23 mouse cellular contexts compared by ENCODE assay signal in the genomic region with DNA sequence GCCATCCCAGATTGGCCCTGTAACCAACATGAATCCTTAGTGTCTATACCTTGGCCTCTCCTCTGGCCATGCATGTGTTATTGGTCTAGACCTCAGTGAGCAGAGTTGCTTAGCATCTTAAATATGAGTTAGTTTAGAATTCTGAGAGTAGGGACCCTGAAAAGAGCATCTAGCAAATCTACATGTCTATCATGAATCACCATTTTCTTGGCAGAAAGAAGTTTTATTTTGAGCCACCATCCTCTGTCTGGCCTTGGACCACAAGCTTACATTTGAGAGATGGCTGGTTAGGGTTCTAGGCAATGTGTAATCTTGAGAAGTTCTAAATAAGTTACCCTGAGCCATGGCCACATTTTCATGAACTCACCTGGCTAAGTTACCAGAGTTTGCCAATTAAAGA. TPM values are rescaled to one million over a fixed set of nuclear protein-coding genes. Genes with fewer than 3 reads are reported as not detected.
DNase-seq lines count a peak whose midpoint lies in the region; ATAC-seq and TF ChIP-seq lines count a peak whose summit lies in the region.
"Had no signal": no experiment of that assay in that cellular context is flagged by ENCODE, and none has a peak within 500 bp of the region (broad histone marks: within the 10 kb centered on the region; RNA-seq: fewer than 3 reads in every experiment).

No protein-coding gene starts in this region.

- no peak overlapping the region for H3K9ac ChIP-seq in lung, postnatal 0 days (replicated peaks; ENCODE audit: low read depth)

- no peak for DNase-seq in frontal cortex, postnatal 14 days (ENCODE audit: low spot score in 2 of 2)
- no peak for DNase-seq in gastrocnemius, adult 2 months
- DNase-seq in gastrocnemius, adult 8-10 months (ENCODE audit: low spot score in 2 of 2) = no peak
- DNase-seq in testis, postnatal 10 days (ENCODE audit: low spot score) = no peak
- DNase-seq in brain, adult 2 months (ENCODE audit: low read depth, low spot score) = peak; percentile 35
- DNase-seq in lung, postnatal 0 days (ENCODE audit: low spot score) = no peak
- DNase-seq: adrenal gland, adult 2 months; adrenal gland, adult 8-10 months; adrenal gland, postnatal 10 days; adrenal gland, postnatal 14 days; adrenal gland, postnatal 25 days; adrenal gland, postnatal 36 days; B cell, adult 2 months; cerebellum, adult 11 months; cerebellum, adult 11-12 months; cerebellum, adult 18-20 months had no signal

- H3K27me3 ChIP-seq in testis, adult 2 months (ENCODE audit: control insufficient read depth, insufficient read depth, low read length) = no peaks in the 10 kb centered on the region
- no peaks in the 10 kb centered on the region for H3K27me3 ChIP-seq in lung, postnatal 0 days (replicated peaks; ENCODE audit: insufficient read depth, low read length)
- H3K27me3 ChIP-seq: CH12.LX, Patski had no signal

- ATAC-seq in frontal cortex, adult (ENCODE audit: low TSS enrichment) = peak; percentile 57
- ATAC-seq in lung, postnatal 0 days = no peak
- ATAC-seq: activated CD4-positive, CD25-positive, alpha-beta regulatory T cell, adult 4 months; CD4-positive, CD25-positive, alpha-beta regulatory T cell, adult 4 months; Patski had no signal

- peaks cover 8% of the 10 kb centered on the region for H3K36me3 ChIP-seq in testis, adult 2 months (ENCODE audit: control insufficient read depth, insufficient read depth, low read length)
- no peaks in the 10 kb centered on the region for H3K36me3 ChIP-seq in lung, postnatal 0 days (ENCODE audit: insufficient read depth, low read length)
- H3K36me3 ChIP-seq: G1E had no signal

- no peak overlapping the region for H3K4me2 ChIP-seq in lung, postnatal 0 days (replicated peaks; ENCODE audit: low read depth, low read length)

- no peak for TF ChIP-seq POLR2A in testis, adult 2 months (IDR thresholded peaks at IDR 0.05; ENCODE audit: control insufficient read depth, low read depth, low read length)

- no peaks in the 10 kb centered on the region for H3K9me3 ChIP-seq in lung, postnatal 0 days (ENCODE audit: low read length)
- H3K9me3 ChIP-seq: G1E had no signal

- no peak for TF ChIP-seq EP300 in lung, postnatal 0 days (IDR thresholded peaks at IDR 0.05)

- TF ChIP-seq CTCF in gastrocnemius, adult 2 months (IDR thresholded peaks at IDR 0.05) = no peak
- TF ChIP-seq CTCF in testis, adult 2 months (IDR thresholded peaks at IDR 0.05; ENCODE audit: control insufficient read depth, insufficient read depth, insufficient replicate concordance, low read depth, low read length) = no peak
- TF ChIP-seq CTCF in lung, postnatal 0 days (IDR thresholded peaks at IDR 0.05) = no peak

- intact Hi-C loops in gastrocnemius, adult 2 months (cut with DNase I) = no loop called here

- peak overlapping the region; percentile 46; the same call in 1 of the 2 replicates for H3K27ac ChIP-seq in gastrocnemius, adult 2 months
- peak overlapping the region; percentile 10 for H3K27ac ChIP-seq in testis, adult 2 months (ENCODE audit: control insufficient read depth, insufficient read depth, low read depth, low read length)
- no peak overlapping the region for H3K27ac ChIP-seq in lung, postnatal 0 days (ENCODE audit: low read length)

- no peak overlapping the region for H3K4me3 ChIP-seq in gastrocnemius, adult 2 months
- no peak overlapping the region for H3K4me3 ChIP-seq in testis, adult 2 months (ENCODE audit: control insufficient read depth, low read depth, low read length)
- no peak overlapping the region for H3K4me3 ChIP-seq in lung, postnatal 0 days (ENCODE audit: low read depth, low read length)

- H3K4me1 ChIP-seq in testis, adult 2 months (ENCODE audit: control insufficient read depth, insufficient read depth, low read length) = peaks cover 5% of the 10 kb centered on the region
- H3K4me1 ChIP-seq in lung, postnatal 0 days (ENCODE audit: insufficient read depth, low read depth, low read length) = no peaks in the 10 kb centered on the region

RNA-seq across cellular contexts. Expression of a gene that starts 13.3 kb away (rescaled TPM):
- under 1 TPM; 0.78 to 0.87 TPM for total RNA-seq in gastrocnemius, adult 2 months (2021)
- under 1 TPM; 0.75 to 0.99 (median 0.88) TPM for total RNA-seq in gastrocnemius, adult 8-10 months (2022)
- polyA plus RNA-seq in testis, adult 2 months (2012; rRNA removed) = 7.4 and 9.0 TPM in 2 replicates
- polyA plus RNA-seq in lung, postnatal 0 days (2015; fragmentation: Nextera tagmentation; extraction: Ambion mirVana) = 0.47 and 0.60 TPM in 2 replicates
- polyA plus RNA-seq: activated CD4-positive, CD25-positive, alpha-beta regulatory T cell, adult 4 months had no signal
